Mouse (Mus musculus) hindbrain, embryonic 11.5 days (tissue): ENCODE data around the gene Cox8b. TPM values are rescaled to one million over a fixed set of nuclear protein-coding genes. Genes with fewer than 3 reads are reported as not detected.

Experiments used
- ATAC-seq: fragments of 200-750 bp; cut with Nextera tagmentation; 2 replicates; pipeline ENCODE4 v1.8.0; 2017; ENCODE audit warnings: mild to moderate bottlenecking, moderate TSS enrichment, moderate library complexity; ENCODE audit not compliant: low FRiP score
- DNase-seq: peaks from one replicate; pipeline ENCODE4 v3.0.0-alpha.2; 2015; ENCODE audit warnings: low spot score
- H3K27ac ChIP-seq: fragments of 300-500 bp; sonication (generic); 2 replicates; pipeline ENCODE4 v1.5.1; 2014; ENCODE audit warnings: mild to moderate bottlenecking, low read depth, low read length
- H3K27me3 ChIP-seq: fragments of 300-500 bp; sonication (generic); 2 replicates; pipeline ENCODE4 v1.6.1; 2014; ENCODE audit warnings: mild to moderate bottlenecking, low read length, moderate library complexity, mixed read lengths; ENCODE audit not compliant: control insufficient read depth, insufficient read depth
- H3K36me3 ChIP-seq: fragments of 300-500 bp; sonication (generic); 2 replicates; pipeline ENCODE4 v1.6.1; 2014; ENCODE audit warnings: mild to moderate bottlenecking, low read length, moderate library complexity, mixed read lengths; ENCODE audit not compliant: control insufficient read depth, insufficient read depth
- H3K4me1 ChIP-seq: fragments of 300-500 bp; sonication (generic); replicated peaks from 2 replicates; pipeline ENCODE4 v1.6.1; 2014; ENCODE audit warnings: low read length, mixed read lengths; ENCODE audit not compliant: control insufficient read depth, insufficient read depth
- H3K4me2 ChIP-seq: fragments of 300-500 bp; sonication (generic); replicated peaks from 2 replicates; pipeline ENCODE4 v1.6.1; 2014; ENCODE audit warnings: mild to moderate bottlenecking, low read depth, low read length
- H3K4me3 ChIP-seq: fragments of 300-500 bp; sonication (generic); 2 replicates; pipeline ENCODE4 v1.5.1; 2014; ENCODE audit warnings: low read depth, low read length
- H3K9ac ChIP-seq: fragments of 300-500 bp; sonication (generic); 2 replicates; pipeline ENCODE4 v1.6.1; 2014; ENCODE audit warnings: low read depth, low read length
- H3K9me3 ChIP-seq: fragments of 300-500 bp; sonication (generic); 2 replicates; pipeline ENCODE4 v1.6.1; 2016; ENCODE audit warnings: low read length; ENCODE audit not compliant: control insufficient read depth
- WGBS: fragments of 180-500 bp; shearing (Covaris S2); extraction: QIAGEN DNeasy Blood & Tissue Kit; methylation state at CpG from one replicate; pipeline ENCODE4 v1.1.7; 2014; 5-methylcytosine and 5-hydroxymethylcytosine counted together
- polyA plus RNA-seq: library from polyadenylated mRNA; unstranded; fragments of >200 nt; fragmentation: Nextera tagmentation; extraction: Ambion mirVana; gene quantifications from 2 replicates; pipeline ENCODE4 v1.2.1, GENCODE M21; 2014

The Cox8b gene
- polyA plus RNA-seq, 1 experiment from 2014 or later: not detected

DNA sequence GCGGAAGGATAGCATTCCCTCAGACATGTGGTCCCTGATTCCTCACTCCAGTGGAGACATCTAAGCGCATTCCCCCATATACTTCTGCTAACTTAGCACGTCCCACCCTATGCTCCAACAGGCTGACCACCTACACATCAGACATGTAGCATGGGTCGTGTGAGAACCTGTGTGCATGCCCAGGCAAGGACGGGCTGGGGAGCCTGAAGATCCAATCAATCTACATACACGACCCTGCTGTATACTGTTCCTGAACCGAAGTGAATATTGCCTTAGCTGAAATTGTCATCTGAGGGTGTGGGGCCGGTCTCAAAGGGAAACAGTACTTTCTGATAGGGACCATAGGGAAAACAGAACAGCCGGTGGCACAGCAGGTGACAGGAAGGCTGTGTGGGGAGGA, 45.1 kb downstream of the Cox8b start:
- Histone ChIP-seq H3K4me1 (peaks cover 8% of the 10 kb centered on the region), H3K9me3 (no peaks in the 10 kb centered on the region), H3K4me2 (peak overlapping the region; percentile 92), H3K27ac (no peak overlapping the region), H3K27me3 (no peaks in the 10 kb centered on the region), H3K4me3 (peak overlapping the region; percentile 80), H3K9ac (peak overlapping the region; percentile 32; the same call in 1 of the 2 replicates), H3K36me3 (no peaks in the 10 kb centered on the region)
- no peak for ATAC-seq
- no peak for DNase-seq
- WGBS: 75% methylated on average over 9 of the region's 9 CpGs

DNA sequence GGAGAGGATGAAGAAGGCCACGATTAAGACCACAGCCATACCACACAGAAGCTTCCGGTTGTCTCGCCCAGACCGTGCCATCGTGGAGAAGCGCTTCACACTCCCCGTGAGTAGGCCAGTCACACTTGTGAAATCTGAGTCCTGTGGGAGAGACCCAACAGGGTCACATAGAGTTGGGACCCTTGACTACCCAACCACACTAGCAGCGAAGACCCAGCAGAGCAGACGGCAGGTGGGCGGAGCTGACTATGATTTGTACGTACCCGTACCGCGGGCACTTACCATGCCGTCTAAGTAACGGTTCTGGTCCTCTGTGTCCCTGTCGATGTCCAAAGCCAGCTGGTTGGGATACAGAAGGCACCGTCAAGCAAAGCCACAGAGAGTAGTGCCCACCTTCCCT, 45.8 kb downstream of the Cox8b start:
- no peaks in the 10 kb centered on the region for H3K9me3 ChIP-seq
- H3K27me3 ChIP-seq: no peaks in the 10 kb centered on the region
- WGBS: 95% methylated on average over 18 of the region's 18 CpGs
- no peak overlapping the region for H3K27ac ChIP-seq
- no peak for ATAC-seq
- H3K36me3 ChIP-seq: no peaks in the 10 kb centered on the region
- H3K4me3 ChIP-seq: no peak overlapping the region
- DNase-seq: no peak
- H3K9ac ChIP-seq: no peak overlapping the region
- peaks cover 8% of the 10 kb centered on the region for H3K4me1 ChIP-seq
- no peak overlapping the region for H3K4me2 ChIP-seq

GRCm38 (mm10) chr7:140853386-140853785, 46.9 kb downstream of the Cox8b start:
- H3K4me2 ChIP-seq: no peak overlapping the region
- ATAC-seq (no peak), DNase-seq (no peak)
- H3K36me3 ChIP-seq: no peaks in the 10 kb centered on the region
- WGBS: 91% methylated on average over 9 of the region's 9 CpGs
- H3K27ac ChIP-seq: no peak overlapping the region
- H3K9ac ChIP-seq: no peak overlapping the region
- no peaks in the 10 kb centered on the region for H3K27me3 ChIP-seq
- H3K4me1 ChIP-seq: peaks cover 8% of the 10 kb centered on the region
- no peak overlapping the region for H3K4me3 ChIP-seq
- no peaks in the 10 kb centered on the region for H3K9me3 ChIP-seq

DNA sequence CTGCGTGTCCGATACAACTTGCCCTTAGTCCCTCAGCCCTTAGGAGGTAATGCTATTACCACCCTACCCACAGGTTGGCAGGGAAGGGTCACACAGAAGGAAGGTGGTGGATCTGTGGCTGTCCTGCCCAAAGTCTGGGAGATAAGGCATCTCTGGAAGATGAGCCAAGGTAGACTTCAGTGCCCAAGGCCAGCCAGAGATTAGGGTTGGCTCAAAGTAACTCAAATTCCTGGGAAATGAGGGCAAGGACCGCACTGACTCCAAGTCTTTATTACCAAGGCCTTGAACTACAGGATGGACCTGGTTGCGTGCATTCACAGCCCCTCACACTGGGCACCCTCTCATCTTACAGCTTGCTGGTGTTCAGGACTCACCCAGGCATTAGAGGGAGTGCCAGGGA, 48.3 kb downstream of the Cox8b start:
- H3K4me1 ChIP-seq: peaks cover 3% of the 10 kb centered on the region; the same call in 1 of the 2 replicates
- no peak overlapping the region for H3K27ac ChIP-seq
- no peaks in the 10 kb centered on the region for H3K9me3 ChIP-seq
- no peak for ATAC-seq
- no peaks in the 10 kb centered on the region for H3K36me3 ChIP-seq
- WGBS: 95% methylated on average over 4 of the region's 4 CpGs
- no peak overlapping the region for H3K9ac ChIP-seq
- no peak for DNase-seq
- no peak overlapping the region for H3K4me3 ChIP-seq
- H3K4me2 ChIP-seq: no peak overlapping the region
- no peaks in the 10 kb centered on the region for H3K27me3 ChIP-seq

Other genes with a start within 250 kb of the Cox8b start
- gene Olfr539, start 240.5 kb downstream of the Cox8b start, polyA plus RNA-seq: not detected in 2 replicates
- gene Olfr45, start 218.5 kb downstream of the Cox8b start, polyA plus RNA-seq: not detected in 2 replicates
- not detected in 2 replicates for gene Olfr541, start 203.2 kb downstream of the Cox8b start, polyA plus RNA-seq
- not detected in 2 replicates for gene Cyp2e1, start 136.7 kb downstream of the Cox8b start, polyA plus RNA-seq
- 0.45 TPM in 1 of 2 replicates, not detected in the other for gene Syce1, start 112.6 kb downstream of the Cox8b start, polyA plus RNA-seq
- 6.4 and 8.1 TPM in 2 replicates for gene Zfp941, start 78.3 kb downstream of the Cox8b start, polyA plus RNA-seq
- 0.25 TPM in 1 of 2 replicates, not detected in the other for gene Urah, start 65.4 kb downstream of the Cox8b start, polyA plus RNA-seq
- not detected in 2 replicates for gene Scgb1c1, start 54.9 kb downstream of the Cox8b start, polyA plus RNA-seq
- not detected in 2 replicates for gene Odf3, start 52.6 kb downstream of the Cox8b start, polyA plus RNA-seq
- gene Gm45785, start 44.1 kb downstream of the Cox8b start, polyA plus RNA-seq: not detected in 2 replicates
- 74.6 and 74.8 TPM in 2 replicates for gene Ric8a, start 43.5 kb downstream of the Cox8b start, polyA plus RNA-seq
- 24.2 and 28.9 TPM in 2 replicates for gene Bet1l, start 42.9 kb downstream of the Cox8b start, polyA plus RNA-seq
- 182 and 243 TPM in 2 replicates for gene Psmd13, start 18.5 kb downstream of the Cox8b start, polyA plus RNA-seq
- 21.6 and 23.3 TPM in 2 replicates for gene Sirt3, start 18.1 kb downstream of the Cox8b start, polyA plus RNA-seq
- 0.06 and 0.17 TPM in 2 replicates for gene Nlrp6, start 20.5 kb upstream of the Cox8b start, polyA plus RNA-seq
- gene Pgghg, start 40.9 kb upstream of the Cox8b start, polyA plus RNA-seq: 9.7 and 10.6 TPM in 2 replicates
- 0.27 and 0.54 TPM in 2 replicates for gene Ifitm5, start 49.8 kb upstream of the Cox8b start, polyA plus RNA-seq
- gene Gm45717, start 55.5 kb upstream of the Cox8b start, polyA plus RNA-seq: not detected in 2 replicates
- 290 and 308 TPM in 2 replicates for gene Ifitm2, start 55.5 kb upstream of the Cox8b start, polyA plus RNA-seq
- gene Ifitm1, start 66.8 kb upstream of the Cox8b start, polyA plus RNA-seq: 6.9 and 7.8 TPM in 2 replicates
- gene Ifitm3, start 110.3 kb upstream of the Cox8b start, polyA plus RNA-seq: 18.6 and 20.6 TPM in 2 replicates
- 0.24 TPM in 1 of 2 replicates, not detected in the other for gene Ifitm6, start 117.5 kb upstream of the Cox8b start, polyA plus RNA-seq
- not detected in 2 replicates for gene Gm17387, start 128.7 kb upstream of the Cox8b start, polyA plus RNA-seq
- gene B4galnt4, start 160.7 kb upstream of the Cox8b start, polyA plus RNA-seq: 15.1 and 18.1 TPM in 2 replicates
- gene Pkp3, start 177.8 kb upstream of the Cox8b start, polyA plus RNA-seq: 2.0 and 2.6 TPM in 2 replicates
- gene Sigirr, start 200.1 kb upstream of the Cox8b start, polyA plus RNA-seq: 1.0 and 2.1 TPM in 2 replicates
- gene Ano9, start 217.4 kb upstream of the Cox8b start, polyA plus RNA-seq: 0.48 and 0.70 TPM in 2 replicates
- 65.2 and 73.5 TPM in 2 replicates for gene Ptdss2, start 221.9 kb upstream of the Cox8b start, polyA plus RNA-seq